Mouse (Mus musculus) inflammation-experienced regulatory T-cells (primary cell): ENCODE results near the gene Ldb1. TPM values are rescaled to one million over a fixed set of nuclear protein-coding genes. Genes with fewer than 3 reads are reported as not detected.

Experiments
- polyA plus RNA-seq, 2 experiments: library from polyadenylated mRNA; unstranded; fragments of 100-300 nt; shearing (Covaris generic); gene quantifications; one replicate each; pipeline ENCODE4 v1.2.1; 2017

Gene Ldb1
- polyA plus RNA-seq: 100 to 1,000 TPM; 232 to 298 TPM

DNA sequence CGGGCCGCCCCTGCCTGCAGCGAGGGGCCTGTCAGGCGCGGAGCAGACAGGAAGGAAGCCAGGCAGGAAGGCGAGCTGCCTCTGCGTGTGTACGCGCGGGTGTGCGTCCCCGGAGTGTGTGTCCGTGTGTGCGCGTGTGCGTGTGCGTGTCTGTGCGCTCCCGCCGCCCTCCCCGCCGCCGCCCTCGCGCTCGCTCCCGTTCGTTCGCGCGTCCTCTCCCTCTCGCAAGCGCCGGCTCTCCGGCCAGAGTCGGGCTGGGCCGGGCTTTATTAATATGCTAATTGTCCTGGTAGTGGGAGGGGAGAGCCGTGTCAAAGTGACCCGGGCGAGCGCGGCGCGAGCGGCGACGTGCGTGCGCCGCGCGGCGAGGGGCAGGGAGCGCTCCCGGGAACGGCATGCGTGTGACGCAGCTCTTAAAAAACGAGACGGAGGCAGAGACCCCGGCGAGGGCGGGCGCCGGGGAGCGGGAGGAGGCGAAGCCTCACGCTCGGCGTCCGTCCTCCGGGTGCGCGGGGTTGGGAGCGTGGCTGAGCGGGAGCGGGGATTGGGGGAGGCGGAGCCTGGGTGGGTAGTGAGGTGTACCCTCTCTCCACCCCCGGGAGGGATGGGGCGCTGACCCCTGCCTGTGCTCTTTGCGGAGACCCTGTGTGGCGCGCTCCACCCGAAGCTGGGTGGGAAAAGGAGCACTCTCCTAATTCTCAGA, at the start of gene Ldb1:
Gene Ldb1, minus strand, starts transcription at position 222 of the 703 bp plus-strand sequence.

DNA sequence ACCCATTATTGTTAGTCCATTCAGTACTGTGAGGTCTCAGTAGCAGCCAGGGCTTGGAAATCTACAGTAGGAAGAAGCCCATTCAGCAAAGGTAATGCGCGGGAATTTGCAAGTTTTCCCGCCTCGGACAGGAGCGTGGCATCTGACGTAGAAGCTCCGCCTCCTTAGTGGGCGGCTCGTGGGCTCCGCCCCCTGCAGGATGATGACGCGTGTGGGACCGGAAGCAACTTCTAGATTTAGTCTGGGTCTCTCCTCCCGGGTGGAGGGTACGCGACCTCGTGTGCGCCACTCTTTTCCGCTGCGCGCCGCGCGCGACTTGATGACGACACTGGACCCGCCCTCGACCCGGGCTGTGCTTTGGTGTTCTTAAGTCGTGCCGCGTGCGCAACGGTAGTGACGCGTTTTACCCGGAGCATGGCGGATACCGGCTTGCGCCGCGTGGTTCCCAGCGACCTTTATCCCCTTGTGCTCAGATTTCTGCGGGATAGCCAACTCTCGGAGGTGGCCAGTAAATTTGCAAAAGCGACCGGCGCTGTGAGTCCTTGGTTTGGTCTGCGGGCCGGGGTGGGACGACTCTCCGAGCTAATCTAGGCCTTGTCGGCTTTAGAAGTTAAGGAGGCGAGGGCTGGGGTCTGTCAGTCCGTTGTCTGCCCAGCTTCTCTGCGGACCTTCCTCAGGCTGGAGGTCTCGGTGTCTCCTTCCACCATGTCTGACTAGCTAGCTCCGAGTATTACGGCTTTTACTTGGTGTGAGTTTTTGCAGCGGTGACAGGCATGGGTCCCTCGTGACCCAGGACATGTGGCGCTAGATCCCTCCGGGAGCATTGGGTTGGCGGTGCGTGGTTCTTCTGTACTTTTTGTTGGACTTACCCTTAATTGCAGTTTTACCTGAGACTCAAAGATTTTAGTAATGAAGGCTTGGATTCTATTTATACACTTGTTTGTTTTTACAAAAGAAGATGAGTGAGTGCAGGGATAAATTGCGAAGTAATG, 30.9 kb upstream of the Ldb1 start, which contains the start of gene Nolc1:
Gene Nolc1, plus strand, starts transcription at position 248 of the 992 bp plus-strand sequence.

DNA sequence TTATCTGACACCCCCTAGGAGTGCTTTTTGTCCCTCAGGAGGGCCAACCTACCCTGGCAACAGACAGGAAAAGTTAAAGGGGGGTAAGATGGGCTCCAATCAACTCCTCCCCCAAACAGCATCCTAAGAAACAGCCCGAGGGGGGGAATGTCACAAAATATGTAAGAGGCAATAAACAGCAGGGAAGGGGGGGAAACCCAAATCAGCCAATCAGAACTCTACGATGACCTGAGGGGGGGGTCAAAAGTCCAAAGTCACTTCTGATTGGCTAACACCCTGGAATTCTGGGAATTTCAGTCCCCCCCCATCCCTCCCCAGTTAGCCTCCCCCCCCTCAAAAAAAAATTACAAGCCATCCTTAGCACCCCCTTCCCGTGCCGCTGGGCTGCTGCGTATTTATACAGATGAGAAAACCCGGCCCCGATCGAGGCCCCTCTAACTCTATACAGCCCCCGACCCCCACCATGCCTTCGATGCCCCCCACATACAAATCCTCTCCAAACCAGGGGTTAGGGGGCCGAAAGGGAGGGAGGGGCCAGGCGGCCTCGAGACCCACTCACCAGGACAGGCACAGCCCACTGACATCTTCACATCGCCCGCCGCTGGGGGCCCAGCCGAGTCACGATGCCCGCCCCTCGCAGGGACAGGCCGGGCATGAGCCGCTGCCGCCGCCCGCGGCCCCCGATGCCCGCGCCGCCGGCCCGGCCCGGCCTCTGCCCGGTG, 582 bp downstream of the Ldb1 start, which contains the start of gene Pprc1:
Gene Pprc1, plus strand, starts transcription at position 616 of the 722 bp plus-strand sequence.

DNA sequence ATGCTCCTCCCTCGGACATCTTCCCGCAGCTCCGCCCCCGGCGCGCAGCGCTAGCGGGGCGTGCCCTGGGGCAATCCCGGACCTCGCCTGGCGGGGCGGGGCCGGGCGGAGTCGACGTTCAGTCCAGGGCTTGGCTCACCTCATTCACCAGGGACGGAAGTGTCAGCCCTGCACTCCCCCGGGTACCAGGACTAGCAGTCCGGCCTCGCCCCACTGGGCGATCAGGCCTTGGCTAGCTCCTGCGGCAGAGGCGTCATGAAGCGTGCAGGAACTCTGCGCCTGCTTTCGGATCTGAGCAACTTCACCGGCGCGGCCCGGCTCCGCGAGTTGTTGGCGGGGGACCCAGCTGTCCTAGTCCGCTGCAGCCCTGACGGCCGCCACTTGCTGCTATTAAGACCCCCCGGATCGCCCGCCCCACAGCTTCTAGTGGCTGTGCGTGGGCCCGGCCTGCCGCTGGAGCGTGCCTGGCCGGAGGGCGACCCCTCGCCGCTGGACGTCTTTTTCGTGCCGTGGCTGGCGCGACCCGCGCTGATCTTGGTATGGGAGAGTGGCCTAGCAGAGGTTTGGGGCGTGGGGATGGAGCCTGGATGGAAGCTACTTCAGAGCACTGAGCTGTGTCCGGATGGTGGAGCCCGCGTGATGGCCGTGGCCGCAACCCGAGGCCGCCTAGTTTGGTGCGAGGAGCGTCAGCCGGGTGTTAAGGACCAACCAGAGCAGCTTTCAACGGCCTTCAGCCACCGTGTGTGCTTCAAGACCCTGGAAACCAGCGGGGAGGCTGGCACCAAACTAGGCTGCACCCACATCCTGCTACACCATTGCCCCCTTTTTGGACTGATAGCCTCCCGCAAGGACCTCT, 41.4 kb downstream of the Ldb1 start, which contains the start of gene Hps6:
Gene Hps6, plus strand, starts transcription at position 138 of the 856 bp plus-strand sequence.

DNA sequence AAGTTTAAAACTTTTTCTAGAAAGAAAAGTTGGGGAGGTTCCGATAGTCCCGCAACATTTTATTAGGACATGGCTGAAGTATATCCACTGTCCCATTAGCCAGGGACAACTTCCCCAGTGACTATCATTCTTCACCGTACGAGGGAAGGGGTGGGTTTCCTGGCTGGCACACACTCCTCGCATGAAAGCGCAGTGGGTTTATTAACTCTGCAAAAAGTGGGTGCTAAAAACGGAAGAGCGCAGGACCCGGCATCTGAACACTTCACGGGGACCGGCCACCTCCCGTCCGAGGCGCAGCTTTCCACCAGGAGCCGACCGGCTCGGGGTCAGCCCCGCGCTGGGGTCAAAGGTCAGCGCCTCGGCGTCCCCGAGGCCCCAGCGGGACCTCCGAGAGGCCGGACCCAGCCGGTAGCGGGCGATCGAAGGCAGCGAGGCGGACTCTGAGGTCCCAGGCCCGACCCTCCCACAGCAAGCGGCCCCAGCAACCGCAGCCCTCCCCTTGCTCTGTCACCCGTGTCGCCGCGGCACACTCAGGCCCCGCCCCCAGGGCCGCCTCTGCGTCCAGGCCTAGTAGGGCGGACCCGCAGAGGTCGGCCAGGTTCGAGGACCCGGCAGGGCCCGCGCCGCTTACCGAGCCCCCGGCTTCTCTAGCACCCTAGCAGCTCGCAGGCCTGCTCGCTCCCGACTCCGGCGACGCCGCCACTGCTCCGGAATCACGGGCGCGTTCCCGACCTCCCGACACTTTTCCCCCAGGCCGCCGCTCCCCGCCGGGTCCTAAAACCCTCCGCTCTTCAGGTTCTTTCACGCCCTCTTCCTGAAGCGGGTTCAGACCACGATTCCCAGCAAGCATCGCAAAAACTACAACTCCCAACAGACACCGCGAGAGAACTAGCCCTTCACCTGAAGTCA, 47.0 kb downstream of the Ldb1 start, which contains the start of gene Armh3:
Gene Armh3, minus strand, starts transcription at position 704 of the 909 bp plus-strand sequence.

Other genes with a start within 250 kb of the Ldb1 start
- 10 to 100 TPM in 1 of 2 experiments, 1 to 10 TPM in 1; 7.5 to 14.3 TPM for gene Kcnip2, start 229.2 kb downstream of the Ldb1 start, polyA plus RNA-seq
- 10 to 100 TPM; 10.5 to 15.7 TPM for gene Armh3, start 46.7 kb downstream of the Ldb1 start, polyA plus RNA-seq
- 10 to 100 TPM; 14.9 to 16.5 TPM for gene Hps6, start 41.7 kb downstream of the Ldb1 start, polyA plus RNA-seq
- gene Pprc1, start 328 bp downstream of the Ldb1 start, polyA plus RNA-seq: 10 to 100 TPM; 43.5 to 60.9 TPM
- gene Nolc1, start 30.6 kb upstream of the Ldb1 start, polyA plus RNA-seq: 10 to 100 TPM; 75.5 to 93.8 TPM
- not detected for gene Elovl3, start 86.7 kb upstream of the Ldb1 start, polyA plus RNA-seq
- gene Pitx3, start 103.1 kb upstream of the Ldb1 start, polyA plus RNA-seq: under 1 TPM in 1 of 2 experiments, not detected in 1; 0.27 TPM
- gene Gbf1, start 107.3 kb upstream of the Ldb1 start, polyA plus RNA-seq: 10 to 100 TPM; 57.4 to 61.6 TPM